Mouse (Mus musculus): Measurements from ENCODE around the gene Glb1. TPM values are rescaled to one million over a fixed set of nuclear protein-coding genes. Genes with fewer than 3 reads are reported as not detected.
A peak's percentile ranks its signal among the peaks of the same experiment; 100 is the strongest.
"Not testable (repeated sequence)": the region's sequence is repeated elsewhere in the genome, so short reads cannot be mapped to it uniquely, and the experiment has no call there.

Glb1 gene
- polyA plus RNA-seq (2012) = 0.10 and 0.13 TPM in 2 replicates

DNA sequence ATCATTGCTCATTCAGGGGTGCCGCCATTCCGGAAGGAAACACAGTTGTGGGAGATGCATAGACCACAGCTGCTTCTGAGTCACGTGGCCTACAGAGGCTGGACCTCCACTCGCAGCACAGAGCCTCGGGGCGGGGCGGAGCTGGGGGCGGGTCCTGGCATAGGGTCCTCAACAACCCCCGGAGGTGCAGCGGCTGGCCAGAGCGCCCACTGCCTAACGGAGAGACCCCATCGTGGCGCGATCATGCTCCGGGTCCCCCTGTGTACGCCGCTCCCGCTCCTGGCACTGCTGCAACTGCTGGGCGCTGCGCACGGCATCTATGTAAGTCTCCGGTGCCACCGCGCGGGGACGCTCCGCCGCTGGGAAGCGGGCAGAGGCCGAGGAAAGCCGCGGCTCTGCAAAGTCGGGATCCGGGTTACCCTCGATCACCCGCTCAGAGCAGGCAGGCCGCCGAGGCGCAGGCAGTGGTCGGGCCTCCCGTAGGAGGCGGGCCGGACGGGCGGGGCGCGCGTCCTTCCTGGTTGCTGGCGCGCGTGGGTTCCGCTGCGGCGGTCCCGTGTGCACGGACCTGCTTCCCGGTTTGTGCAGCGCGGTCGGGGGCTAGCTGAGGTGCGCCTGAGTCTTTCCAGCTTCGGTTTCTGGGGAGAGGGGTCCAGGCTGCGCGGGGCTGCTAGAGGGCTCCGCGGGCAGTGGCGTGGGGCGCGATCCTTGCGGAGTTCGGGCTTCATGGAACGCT is at the start of gene Glb1, which contains the start of gene Tmppe:
Glb1 (plus strand) TSS at position 128 of the 736 bp plus-strand sequence.
Tmppe (plus strand) TSS at position 157 of the 736 bp plus-strand sequence.
- TF ChIP-seq GATA1 (IDR thresholded peaks at IDR 0.05; ENCODE audit: low read length) = no peak
- TF ChIP-seq TAL1 (IDR thresholded peaks at IDR 0.05; ENCODE audit: low read length) = no peak
- Histone ChIP-seq H3K4me3 (replicated peaks) (peak within 1 kb of the TSS; percentile 82), H3K9me3 (ENCODE audit: control insufficient read depth, low read length) (peaks cover 20% of the 10 kb centered on the region), H3K36me3 (ENCODE audit: control insufficient read depth) (peaks cover 21% of the 10 kb centered on the region), H3K4me1 (ENCODE audit: control insufficient read depth) (peaks cover 28% of the 10 kb centered on the region), H3K27me3 (ENCODE audit: control insufficient read depth) (no peaks in the 10 kb centered on the region)

DNA sequence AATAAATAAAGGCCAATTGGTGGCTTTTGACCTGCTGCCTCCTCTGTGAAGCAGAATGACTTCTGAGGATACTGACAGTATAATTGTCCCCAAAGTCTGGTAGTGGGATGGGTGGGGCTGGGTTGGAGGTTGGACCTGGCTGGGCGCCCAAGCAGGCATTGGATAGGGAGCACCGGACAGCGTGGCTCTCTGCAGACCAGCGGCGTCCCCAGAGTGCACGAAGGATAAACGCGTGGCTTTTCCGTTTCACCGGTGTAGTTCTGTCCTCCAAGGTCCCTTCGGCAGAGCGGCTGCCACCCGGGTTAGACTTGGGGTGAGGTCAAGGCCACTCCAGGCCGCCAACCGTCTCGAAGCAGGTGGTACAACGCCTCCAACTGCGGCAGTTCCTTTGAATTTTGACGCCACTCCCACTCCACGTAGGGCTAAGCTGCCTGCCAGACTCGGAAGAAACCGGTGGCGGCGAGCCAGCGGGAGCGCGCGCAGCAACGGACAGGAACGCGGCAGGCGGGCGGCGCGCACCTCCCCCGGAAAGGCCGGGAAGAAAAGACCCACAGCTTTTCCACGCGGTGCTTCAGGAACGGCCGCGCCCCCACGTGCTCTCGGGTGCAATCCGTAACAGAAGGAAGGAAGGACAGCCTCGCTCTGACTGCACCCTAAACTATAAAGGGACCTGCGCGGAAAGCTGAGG is 32.9 kb upstream of the Glb1 start:
- peak overlapping the region; percentile 51 for H3K4me3 ChIP-seq (replicated peaks)
- no peaks in the 10 kb centered on the region for H3K9me3 ChIP-seq (ENCODE audit: control insufficient read depth, low read length)
- no peaks in the 10 kb centered on the region for H3K36me3 ChIP-seq (ENCODE audit: control insufficient read depth)
- H3K27me3 ChIP-seq (ENCODE audit: control insufficient read depth) = peaks cover 12% of the 10 kb centered on the region
- TF ChIP-seq TAL1 (IDR thresholded peaks at IDR 0.05; ENCODE audit: low read length) (no peak), GATA1 (IDR thresholded peaks at IDR 0.05; ENCODE audit: low read length) (no peak)
- H3K4me1 ChIP-seq (ENCODE audit: control insufficient read depth) = peaks cover 9% of the 10 kb centered on the region; the same call in 1 of the 2 replicates

DNA sequence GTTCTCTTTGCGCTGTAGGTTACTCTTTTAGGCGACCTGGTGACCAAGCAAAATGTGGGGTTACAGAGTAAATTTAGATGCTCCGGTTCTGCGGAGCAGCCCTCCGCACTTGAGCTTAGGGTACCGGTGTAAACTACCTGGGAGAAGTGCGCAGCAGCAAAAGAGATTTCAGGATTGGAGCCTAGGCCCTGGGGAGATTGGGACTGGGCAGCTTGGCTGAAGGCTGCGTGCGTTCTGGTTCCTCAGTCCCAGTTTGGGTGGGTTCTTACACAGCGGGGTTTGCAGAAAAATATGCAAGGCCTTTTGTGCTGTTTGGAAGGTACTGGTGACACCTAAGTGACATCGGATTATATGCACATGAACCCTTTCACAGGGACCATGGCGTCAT is 32.4 kb upstream of the Glb1 start:
- H3K4me3 ChIP-seq (replicated peaks) = peak overlapping the region; percentile 51
- no peaks in the 10 kb centered on the region for H3K36me3 ChIP-seq (ENCODE audit: control insufficient read depth)
- H3K27me3 ChIP-seq (ENCODE audit: control insufficient read depth) = peaks cover 12% of the 10 kb centered on the region

DNA sequence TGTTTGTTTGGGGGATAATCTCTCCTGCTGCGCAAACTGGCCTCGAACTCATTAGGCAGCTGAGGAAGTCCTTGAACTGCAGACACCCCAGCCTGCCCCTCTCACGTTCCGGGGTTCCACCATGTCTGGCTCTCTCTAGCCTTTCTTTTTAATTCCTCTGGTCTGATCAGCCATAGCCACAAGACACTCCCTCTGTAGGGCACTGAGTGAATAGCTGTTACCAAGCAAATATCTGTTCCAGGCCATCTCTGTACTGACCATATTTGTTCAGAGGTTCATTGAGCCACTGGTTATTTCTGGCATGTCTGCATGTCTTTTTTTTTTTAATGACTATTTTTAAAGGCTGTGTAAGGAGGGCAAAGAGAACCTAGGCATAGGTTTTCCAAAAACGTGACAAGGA is 31.5 kb upstream of the Glb1 start:
- H3K9me3 ChIP-seq (ENCODE audit: control insufficient read depth, low read length); H3K36me3 ChIP-seq (ENCODE audit: control insufficient read depth); H3K4me3 ChIP-seq (replicated peaks); H3K4me1 ChIP-seq (ENCODE audit: control insufficient read depth): not testable (repeated sequence)
- peaks cover 12% of the 10 kb centered on the region for H3K27me3 ChIP-seq (ENCODE audit: control insufficient read depth)

More for the DNA sequence above, 32.4 kb upstream of the Glb1 start:
- peaks cover 9% of the 10 kb centered on the region; the same call in 1 of the 2 replicates for H3K4me1 ChIP-seq (ENCODE audit: control insufficient read depth)
- no peaks in the 10 kb centered on the region for H3K9me3 ChIP-seq (ENCODE audit: control insufficient read depth, low read length)
- TF ChIP-seq GATA1 (IDR thresholded peaks at IDR 0.05; ENCODE audit: low read length) (no peak), TAL1 (IDR thresholded peaks at IDR 0.05; ENCODE audit: low read length) (no peak)

DNA sequence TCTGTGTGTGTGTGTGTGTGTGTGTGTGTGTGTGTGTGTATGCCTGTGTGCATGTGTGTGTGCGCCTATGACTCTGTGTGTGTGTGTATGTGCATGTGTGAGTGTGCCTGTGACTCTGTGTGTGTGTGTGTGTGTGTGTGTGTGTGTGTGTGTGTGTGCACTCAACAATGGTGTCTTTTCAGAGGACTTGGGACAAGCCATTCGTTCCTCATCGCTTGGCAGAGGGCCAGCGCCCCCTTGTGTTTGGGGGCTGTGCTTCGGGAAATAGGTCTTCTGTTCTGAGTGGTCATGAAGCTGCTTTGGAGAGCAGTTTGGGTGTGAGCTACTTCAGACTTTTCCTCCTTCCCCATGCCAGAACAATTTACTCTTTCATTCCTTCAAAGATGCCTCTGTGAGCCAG is 29.2 kb upstream of the Glb1 start:
- H3K4me1 ChIP-seq (ENCODE audit: control insufficient read depth); H3K4me3 ChIP-seq (replicated peaks); H3K9me3 ChIP-seq (ENCODE audit: control insufficient read depth, low read length); H3K36me3 ChIP-seq (ENCODE audit: control insufficient read depth): not testable (repeated sequence)
- H3K27me3 ChIP-seq (ENCODE audit: control insufficient read depth) = peaks cover 12% of the 10 kb centered on the region

DNA sequence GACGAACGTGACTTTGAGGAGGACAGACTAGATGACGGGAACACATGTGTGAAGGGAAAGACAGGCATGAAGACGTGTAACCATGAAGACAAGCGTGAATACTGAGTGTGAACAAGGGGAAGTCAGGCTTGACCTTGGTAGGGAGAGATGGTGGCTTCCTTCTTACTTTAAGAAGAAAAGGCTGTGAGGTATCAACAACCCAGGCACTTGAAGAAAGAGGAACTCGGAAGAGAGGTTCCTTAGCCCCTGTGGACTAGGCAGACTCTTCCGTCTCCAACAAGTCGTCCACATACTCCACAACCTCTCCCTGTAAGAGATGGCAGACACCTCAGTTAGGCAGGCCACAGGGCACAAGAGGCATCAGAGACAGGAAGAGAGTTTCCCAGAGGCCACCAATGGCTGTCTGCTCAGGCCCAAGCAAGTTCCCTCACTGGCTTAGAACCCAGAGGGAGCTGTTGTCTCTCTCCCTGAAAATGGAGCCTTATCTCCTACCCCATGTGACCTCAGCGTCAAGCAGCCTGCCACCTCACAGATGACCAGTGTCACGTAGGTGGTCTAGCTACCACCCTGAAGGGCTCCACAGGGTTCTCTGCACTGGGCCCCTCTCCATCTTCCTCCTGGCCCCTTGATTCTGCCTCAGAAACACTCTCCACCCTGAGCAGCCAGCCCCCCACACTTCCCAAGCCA is 25.5 kb upstream of the Glb1 start:
- H3K4me3 ChIP-seq (replicated peaks) = no peak overlapping the region

DNA sequence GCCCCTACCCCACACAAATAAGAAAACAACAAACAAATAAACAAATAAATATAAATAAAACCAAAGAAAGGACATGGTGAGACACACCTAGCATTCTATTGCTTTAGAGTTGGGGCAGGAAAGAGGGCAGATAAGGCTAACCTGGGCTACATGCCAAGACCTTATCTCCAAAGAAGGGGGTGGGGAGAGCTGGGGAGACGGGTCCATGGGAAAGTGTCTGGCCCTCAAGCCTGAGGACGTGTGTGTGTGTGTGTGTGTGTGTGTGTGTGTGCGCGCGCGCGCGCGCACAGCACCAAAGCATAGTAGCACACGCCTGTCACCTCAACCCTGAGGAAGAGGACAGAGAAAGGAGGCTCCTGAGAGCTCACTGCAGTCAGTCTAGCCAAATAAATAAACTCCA is 23.7 kb upstream of the Glb1 start:
- no peak overlapping the region for H3K4me3 ChIP-seq (replicated peaks)
- H3K27me3 ChIP-seq (ENCODE audit: control insufficient read depth) = no peaks in the 10 kb centered on the region
- H3K36me3 ChIP-seq (ENCODE audit: control insufficient read depth) = peaks cover 8% of the 10 kb centered on the region
- no peaks in the 10 kb centered on the region for H3K9me3 ChIP-seq (ENCODE audit: control insufficient read depth, low read length)
- TF ChIP-seq TAL1 (IDR thresholded peaks at IDR 0.05; ENCODE audit: low read length) (no peak), GATA1 (IDR thresholded peaks at IDR 0.05; ENCODE audit: low read length) (no peak)
- H3K4me1 ChIP-seq (ENCODE audit: control insufficient read depth) = no peaks in the 10 kb centered on the region

More for the DNA sequence above, 25.5 kb upstream of the Glb1 start:
- H3K27me3 ChIP-seq (ENCODE audit: control insufficient read depth) = no peaks in the 10 kb centered on the region
- TF ChIP-seq TAL1 (IDR thresholded peaks at IDR 0.05; ENCODE audit: low read length) = no peak
- no peak for TF ChIP-seq GATA1 (IDR thresholded peaks at IDR 0.05; ENCODE audit: low read length)
- no peaks in the 10 kb centered on the region for H3K9me3 ChIP-seq (ENCODE audit: control insufficient read depth, low read length)
- H3K4me1 ChIP-seq (ENCODE audit: control insufficient read depth) = no peaks in the 10 kb centered on the region
- peaks cover 8% of the 10 kb centered on the region for H3K36me3 ChIP-seq (ENCODE audit: control insufficient read depth)

DNA sequence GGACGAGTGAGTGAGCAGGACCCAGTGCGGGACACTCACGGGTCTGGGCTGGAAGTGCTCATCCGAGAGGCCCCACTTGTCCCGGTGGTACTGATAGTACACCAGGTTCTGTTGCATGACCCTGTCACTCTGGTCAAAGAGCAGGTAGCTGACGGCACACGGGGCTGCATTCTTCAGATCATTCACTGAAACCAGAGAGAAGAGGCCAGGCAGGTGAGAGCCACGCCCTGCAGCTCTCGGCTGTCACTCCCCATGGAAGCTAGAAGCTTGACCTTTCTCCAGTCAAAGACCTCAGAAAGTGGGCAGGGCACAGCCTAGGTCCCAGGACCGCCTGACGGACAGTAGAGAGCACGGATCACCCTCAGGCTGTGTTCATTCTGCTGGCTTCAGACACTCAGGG is 21.0 kb upstream of the Glb1 start:
- Histone ChIP-seq H3K36me3 (ENCODE audit: control insufficient read depth) (peaks cover 10% of the 10 kb centered on the region), H3K9me3 (ENCODE audit: control insufficient read depth, low read length) (no peaks in the 10 kb centered on the region), H3K4me1 (ENCODE audit: control insufficient read depth) (no peaks in the 10 kb centered on the region), H3K4me3 (replicated peaks) (no peak overlapping the region), H3K27me3 (ENCODE audit: control insufficient read depth) (no peaks in the 10 kb centered on the region)
- TF ChIP-seq TAL1 (IDR thresholded peaks at IDR 0.05; ENCODE audit: low read length) = no peak
- TF ChIP-seq GATA1 (IDR thresholded peaks at IDR 0.05; ENCODE audit: low read length) = no peak

All from erythroblast, embryonic 14.5 days (primary cell).